Mouse (Mus musculus): ENCODE data around the gene Vps50. TPM values are rescaled to one million over a fixed set of nuclear protein-coding genes. Genes with fewer than 3 reads are reported as not detected.

The Vps50 gene
- polyA plus RNA-seq (2015; fragmentation: Nextera tagmentation; extraction: Ambion mirVana), result 9.0 and 9.4 TPM in 2 replicates

- ATAC-seq (ENCODE audit: insufficient read depth), result peak; percentile 95
- H3K27ac ChIP-seq (replicated peaks), result no peak within 1 kb of the TSS
- no peaks in the 10 kb centered on the region for H3K9me3 ChIP-seq (replicated peaks)
- H3K9ac ChIP-seq, result peak within 1 kb of the TSS; percentile 57
- H3K36me3 ChIP-seq (replicated peaks), result no peaks in the 10 kb centered on the region
- under 1% methylated on average over 28 of the region's 28 CpGs for WGBS (ENCODE audit: insufficient replicate concordance)
- H3K4me3 ChIP-seq (replicated peaks), result peak within 1 kb of the TSS; percentile 73
- peak within 1 kb of the TSS; percentile 74 for H3K4me2 ChIP-seq
- H3K4me1 ChIP-seq (replicated peaks), result peaks cover 12% of the 10 kb centered on the region
- no peaks in the 10 kb centered on the region; the same call in 1 of the 2 replicates for H3K27me3 ChIP-seq
Measured at GRCm38 (mm10) chr6:3498162-3498848, at the start of gene Vps50, which contains the start of gene Hepacam2. Gene Vps50, plus strand, starts transcription at chr6:3498382. Gene Hepacam2, minus strand, starts transcription at chr6:3498298.

DNA sequence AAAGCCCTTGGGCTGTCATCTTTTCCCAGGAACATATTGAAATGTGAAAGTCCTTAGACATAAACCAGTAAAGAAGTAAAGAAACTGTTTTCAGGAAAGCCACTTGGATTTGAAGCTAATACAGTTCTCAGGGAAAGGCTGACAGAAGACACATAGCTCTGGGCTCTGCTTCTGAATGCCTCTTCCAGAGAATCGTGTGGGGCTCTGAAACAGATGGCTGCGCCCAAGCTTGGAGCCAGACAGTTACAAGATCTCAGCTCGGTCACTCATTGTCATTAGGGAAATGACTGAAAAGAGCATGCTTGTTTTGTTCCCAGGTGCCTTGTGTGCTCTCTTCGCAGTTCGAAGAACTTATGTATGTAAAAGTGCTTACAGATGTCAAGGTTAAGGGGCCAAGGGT lies 43.8 kb upstream of the Vps50 start:
- Histone ChIP-seq H3K27ac (replicated peaks) (no peak overlapping the region), H3K27me3 (no peaks in the 10 kb centered on the region), H3K9me3 (replicated peaks) (no peaks in the 10 kb centered on the region), H3K4me2 (no peak overlapping the region), H3K36me3 (replicated peaks) (no peaks in the 10 kb centered on the region), H3K4me1 (replicated peaks) (no peaks in the 10 kb centered on the region), H3K4me3 (replicated peaks) (no peak overlapping the region), H3K9ac (no peak overlapping the region)
- WGBS (ENCODE audit: insufficient replicate concordance), result 50% methylated on average over 5 of the region's 5 CpGs
- no peak for ATAC-seq (ENCODE audit: insufficient read depth)

- Histone ChIP-seq H3K9me3 (replicated peaks) (no peaks in the 10 kb centered on the region), H3K27me3 (no peaks in the 10 kb centered on the region), H3K36me3 (replicated peaks) (no peaks in the 10 kb centered on the region), H3K4me3 (replicated peaks) (no peak overlapping the region), H3K27ac (replicated peaks) (no peak overlapping the region), H3K4me2 (no peak overlapping the region), H3K9ac (no peak overlapping the region), H3K4me1 (replicated peaks) (no peaks in the 10 kb centered on the region)
- WGBS (ENCODE audit: insufficient replicate concordance), result 54% methylated on average over 11 of the region's 11 CpGs
- no peak for ATAC-seq (ENCODE audit: insufficient read depth)
Measured at GRCm38 (mm10) chr6:3455944-3456536, 42.1 kb upstream of the Vps50 start.

DNA sequence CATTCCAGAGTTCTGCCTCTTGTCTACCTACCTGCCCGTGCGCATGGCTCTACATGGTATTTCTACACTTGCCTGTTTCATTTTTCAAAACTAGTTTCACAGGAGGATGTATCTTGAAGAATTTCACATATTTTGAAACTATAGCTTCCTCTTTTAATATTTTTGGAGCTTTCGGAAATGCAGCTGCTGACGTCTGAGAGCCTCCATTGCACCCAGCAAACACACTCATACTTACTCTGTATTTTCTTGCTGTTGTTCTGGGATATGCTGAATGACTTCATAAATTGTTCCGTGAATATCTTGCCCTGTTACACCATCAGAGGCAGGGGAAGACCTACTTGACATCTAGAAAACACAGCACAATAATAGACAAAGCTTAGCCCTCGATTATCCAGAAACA lies 35.2 kb upstream of the Vps50 start:
- Histone ChIP-seq H3K4me1 (replicated peaks) (no peaks in the 10 kb centered on the region), H3K9me3 (replicated peaks) (no peaks in the 10 kb centered on the region), H3K4me2 (no peak overlapping the region), H3K36me3 (replicated peaks) (no peaks in the 10 kb centered on the region), H3K27ac (replicated peaks) (no peak overlapping the region), H3K27me3 (no peaks in the 10 kb centered on the region), H3K9ac (no peak overlapping the region), H3K4me3 (replicated peaks) (no peak overlapping the region)
- ATAC-seq (ENCODE audit: insufficient read depth), result no peak
- WGBS (ENCODE audit: insufficient replicate concordance), result 60% methylated on average over 6 of the region's 6 CpGs

- no peaks in the 10 kb centered on the region for H3K36me3 ChIP-seq (replicated peaks)
- no peak overlapping the region for H3K4me2 ChIP-seq
- H3K9ac ChIP-seq, result no peak overlapping the region
- H3K4me3 ChIP-seq (replicated peaks), result no peak overlapping the region
- no peak overlapping the region for H3K27ac ChIP-seq (replicated peaks)
- no peaks in the 10 kb centered on the region for H3K27me3 ChIP-seq
- H3K9me3 ChIP-seq (replicated peaks), result no peaks in the 10 kb centered on the region
- 62% methylated on average over 2 of the region's 2 CpGs for WGBS (ENCODE audit: insufficient replicate concordance)
- H3K4me1 ChIP-seq (replicated peaks), result no peaks in the 10 kb centered on the region
- ATAC-seq (ENCODE audit: insufficient read depth), result no peak
Measured at GRCm38 (mm10) chr6:3463594-3463993, 34.6 kb upstream of the Vps50 start.

- H3K4me3 ChIP-seq (replicated peaks), result no peak overlapping the region
- H3K27ac ChIP-seq (replicated peaks), result no peak overlapping the region
- H3K4me1 ChIP-seq (replicated peaks), result no peaks in the 10 kb centered on the region
- 44% methylated on average over 1 of the region's 1 CpGs for WGBS (ENCODE audit: insufficient replicate concordance)
- H3K9ac ChIP-seq, result no peak overlapping the region
- no peaks in the 10 kb centered on the region for H3K36me3 ChIP-seq (replicated peaks)
- no peak for ATAC-seq (ENCODE audit: insufficient read depth)
- no peaks in the 10 kb centered on the region for H3K9me3 ChIP-seq (replicated peaks)
- no peak overlapping the region for H3K4me2 ChIP-seq
- no peaks in the 10 kb centered on the region for H3K27me3 ChIP-seq
Measured at GRCm38 (mm10) chr6:3468627-3469026, 29.6 kb upstream of the Vps50 start.

- H3K27ac ChIP-seq (replicated peaks), result no peak overlapping the region
- H3K9ac ChIP-seq, result no peak overlapping the region
- no peak for ATAC-seq (ENCODE audit: insufficient read depth)
- H3K4me2 ChIP-seq, result no peak overlapping the region
- no peak overlapping the region for H3K4me3 ChIP-seq (replicated peaks)
- H3K4me1 ChIP-seq (replicated peaks), result no peaks in the 10 kb centered on the region
- no peaks in the 10 kb centered on the region for H3K36me3 ChIP-seq (replicated peaks)
- H3K9me3 ChIP-seq (replicated peaks), result no peaks in the 10 kb centered on the region
- WGBS (ENCODE audit: insufficient replicate concordance), result 56% methylated on average over 2 of the region's 2 CpGs
- H3K27me3 ChIP-seq, result no peaks in the 10 kb centered on the region
Measured at GRCm38 (mm10) chr6:3470706-3471105, 27.5 kb upstream of the Vps50 start.

- H3K27me3 ChIP-seq, result no peaks in the 10 kb centered on the region
- no peak overlapping the region for H3K27ac ChIP-seq (replicated peaks)
- no peaks in the 10 kb centered on the region for H3K36me3 ChIP-seq (replicated peaks)
- no peaks in the 10 kb centered on the region for H3K9me3 ChIP-seq (replicated peaks)
- whole genome bisulfite sequencing (ENCODE audit: insufficient replicate concordance), result 38% methylated on average over 2 of the region's 2 CpGs
- no peaks in the 10 kb centered on the region for H3K4me1 ChIP-seq (replicated peaks)
- no peak overlapping the region for H3K9ac ChIP-seq
- no peak for ATAC-seq (ENCODE audit: insufficient read depth)
- H3K4me3 ChIP-seq (replicated peaks), result no peak overlapping the region
- no peak overlapping the region for H3K4me2 ChIP-seq
Measured at GRCm38 (mm10) chr6:3476299-3476698, 21.9 kb upstream of the Vps50 start.

DNA sequence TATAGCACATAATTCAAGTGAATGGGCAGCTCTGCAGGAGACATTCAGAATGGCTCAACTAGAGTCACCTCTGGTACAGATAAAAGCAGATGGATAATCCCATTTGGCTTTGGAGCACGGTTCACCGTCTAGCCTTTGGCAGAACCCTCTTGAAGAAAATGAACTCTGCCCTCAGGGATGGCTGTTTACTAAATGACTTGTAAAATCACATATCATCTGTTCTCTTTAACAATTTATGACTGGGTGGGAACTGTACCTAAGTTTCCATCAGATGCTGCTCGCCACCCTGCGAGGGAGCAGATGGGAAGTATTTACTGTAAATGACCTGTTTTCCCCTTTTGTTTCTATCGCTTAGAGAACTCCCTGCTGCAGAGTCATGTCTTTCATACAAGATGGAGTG lies 18.3 kb upstream of the Vps50 start:
- 60% methylated on average over 5 of the region's 5 CpGs for WGBS (ENCODE audit: insufficient replicate concordance)
- Histone ChIP-seq H3K4me1 (replicated peaks) (no peaks in the 10 kb centered on the region), H3K4me2 (no peak overlapping the region), H3K9ac (no peak overlapping the region), H3K36me3 (replicated peaks) (no peaks in the 10 kb centered on the region), H3K4me3 (replicated peaks) (no peak overlapping the region), H3K9me3 (replicated peaks) (no peaks in the 10 kb centered on the region), H3K27me3 (no peaks in the 10 kb centered on the region), H3K27ac (replicated peaks) (no peak overlapping the region)
- ATAC-seq (ENCODE audit: insufficient read depth), result no peak

DNA sequence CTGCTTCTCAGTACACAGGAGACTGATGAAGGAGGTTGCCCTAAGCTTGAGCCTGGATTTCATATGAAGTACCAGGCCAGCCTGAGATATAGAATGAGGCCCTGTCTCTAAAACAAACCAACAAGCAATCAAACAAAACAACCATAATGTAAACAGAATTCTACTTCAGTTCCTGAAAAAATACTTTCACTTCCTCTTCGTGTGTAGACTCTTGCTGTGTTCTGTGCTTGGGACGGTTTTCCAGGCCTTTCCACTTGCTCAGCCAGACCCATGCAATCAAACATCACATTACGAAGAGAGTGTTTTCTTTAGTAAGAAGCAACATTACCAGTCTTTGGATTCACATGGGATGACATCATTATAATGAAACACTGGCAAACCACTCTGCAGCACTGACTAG lies 16.5 kb upstream of the Vps50 start:
- Histone ChIP-seq H3K4me2 (no peak overlapping the region), H3K27ac (replicated peaks) (no peak overlapping the region), H3K36me3 (replicated peaks) (no peaks in the 10 kb centered on the region), H3K9me3 (replicated peaks) (no peaks in the 10 kb centered on the region), H3K4me1 (replicated peaks) (no peaks in the 10 kb centered on the region), H3K27me3 (no peaks in the 10 kb centered on the region), H3K4me3 (replicated peaks) (no peak overlapping the region), H3K9ac (no peak overlapping the region)
- no peak for ATAC-seq (ENCODE audit: insufficient read depth)
- 35% methylated on average over 3 of the region's 3 CpGs for WGBS (ENCODE audit: insufficient replicate concordance)

DNA sequence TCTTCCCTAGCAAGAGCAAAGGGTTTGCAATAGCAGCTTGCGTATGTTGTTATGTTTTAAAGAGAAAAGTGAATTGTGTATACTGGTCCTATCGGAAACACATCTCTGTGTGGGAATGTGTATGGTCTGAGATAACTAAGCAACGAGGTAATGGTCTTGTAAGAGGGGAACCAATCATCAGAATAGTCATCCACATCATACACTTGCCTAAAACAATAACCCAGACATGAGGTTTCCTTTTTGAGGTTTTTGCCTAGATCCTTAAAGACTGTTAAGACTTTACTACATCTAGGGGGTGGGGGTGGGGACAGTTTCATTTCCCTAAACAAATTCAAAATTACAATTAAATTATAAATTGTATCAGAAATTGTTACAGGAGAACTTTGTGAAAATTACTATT lies 13.0 kb upstream of the Vps50 start:
- no peak overlapping the region for H3K4me2 ChIP-seq
- no peak overlapping the region for H3K27ac ChIP-seq (replicated peaks)
- no peaks in the 10 kb centered on the region for H3K27me3 ChIP-seq
- no peaks in the 10 kb centered on the region for H3K4me1 ChIP-seq (replicated peaks)
- no peaks in the 10 kb centered on the region for H3K9me3 ChIP-seq (replicated peaks)
- H3K36me3 ChIP-seq (replicated peaks), result no peaks in the 10 kb centered on the region
- H3K9ac ChIP-seq, result no peak overlapping the region
- no peak for ATAC-seq (ENCODE audit: insufficient read depth)
- no peak overlapping the region for H3K4me3 ChIP-seq (replicated peaks)
- WGBS (ENCODE audit: insufficient replicate concordance), result 48% methylated on average over 3 of the region's 3 CpGs

- WGBS (ENCODE audit: insufficient replicate concordance), result 55% methylated on average over 1 of the region's 1 CpGs
- no peak for ATAC-seq (ENCODE audit: insufficient read depth)
Measured at GRCm38 (mm10) chr6:3487355-3487754, 10.8 kb upstream of the Vps50 start.

More at GRCm38 (mm10) chr6:3487355-3487754, 10.8 kb upstream of the Vps50 start:
- H3K4me3 ChIP-seq (replicated peaks), result no peak overlapping the region
- no peak overlapping the region for H3K4me2 ChIP-seq
- no peaks in the 10 kb centered on the region for H3K36me3 ChIP-seq (replicated peaks)
- no peak overlapping the region for H3K27ac ChIP-seq (replicated peaks)
- H3K27me3 ChIP-seq, result no peaks in the 10 kb centered on the region
- no peak overlapping the region for H3K9ac ChIP-seq
- H3K9me3 ChIP-seq (replicated peaks), result no peaks in the 10 kb centered on the region
- no peaks in the 10 kb centered on the region for H3K4me1 ChIP-seq (replicated peaks)
